Mouse (Mus musculus) Muller cell, postnatal 12 days (primary cell): ENCODE data around the gene R3hcc1l.

Experiments used
- DNase-seq: peaks from one replicate; pipeline ENCODE4 v3.0.0-alpha.2; 2015; ENCODE audit errors: inconsistent ontology term

The R3hcc1l gene

DNA sequence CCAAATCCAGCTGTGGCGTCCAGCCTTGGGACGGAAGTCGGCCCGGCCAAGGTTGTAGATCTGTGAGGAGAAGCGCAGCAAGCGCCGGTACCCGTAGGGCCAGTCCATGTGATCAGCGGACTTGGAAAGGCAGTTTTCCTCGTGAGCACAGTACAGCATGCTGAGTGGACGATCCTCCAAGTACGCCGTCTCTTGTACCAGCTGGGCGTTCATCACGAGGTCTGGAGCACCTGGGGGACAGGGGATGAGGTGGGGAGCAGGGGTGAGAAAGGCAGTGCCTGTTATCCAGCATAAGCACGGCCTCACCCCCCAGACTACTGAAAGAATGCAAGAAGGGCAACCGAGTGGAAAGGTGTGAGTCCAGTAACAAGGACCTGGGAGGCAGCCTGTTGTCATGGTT, 81.3 kb downstream of the R3hcc1l start:
- DNase-seq = no peak

DNA sequence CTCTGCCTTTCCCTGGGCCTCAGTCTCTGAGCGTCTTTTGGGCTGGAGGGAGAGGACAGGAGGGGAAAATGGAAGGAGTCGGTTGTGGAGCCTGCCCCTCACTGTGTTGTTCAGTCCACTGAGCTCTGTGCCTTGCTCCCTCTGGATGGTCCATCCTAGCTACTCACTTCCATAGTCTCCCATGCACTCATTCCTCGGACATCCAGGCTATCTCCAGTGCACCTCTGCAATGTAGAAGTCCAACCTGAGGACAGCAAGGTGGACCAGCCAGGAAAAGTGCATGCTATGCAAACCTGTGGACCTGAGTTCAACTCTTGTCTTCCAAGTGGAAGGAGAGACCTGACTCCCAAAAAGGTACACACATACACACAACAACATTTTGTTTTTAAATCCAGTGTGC, 82.0 kb downstream of the R3hcc1l start:
- DNase-seq = no peak

DNA sequence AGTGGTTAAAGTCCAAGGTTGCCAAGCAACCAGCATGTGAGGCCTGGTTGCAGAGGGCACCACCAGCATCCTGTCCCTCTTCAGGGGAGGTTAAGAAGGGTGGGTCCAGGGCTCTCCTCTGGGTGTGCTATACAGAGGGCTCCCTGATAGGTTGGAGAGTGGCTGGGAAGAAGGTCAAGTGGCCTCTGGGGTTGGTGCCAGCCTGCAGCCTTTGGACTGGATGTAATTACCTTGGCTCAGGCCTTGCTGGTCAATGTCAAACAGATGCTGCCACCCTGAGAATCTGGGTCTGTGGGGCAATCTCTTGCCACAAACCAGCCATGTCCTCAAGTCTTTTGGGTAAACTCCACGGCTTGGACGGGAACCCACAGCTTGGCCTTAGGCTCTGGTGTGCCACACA, 82.9 kb downstream of the R3hcc1l start:
- DNase-seq = no peak

DNA sequence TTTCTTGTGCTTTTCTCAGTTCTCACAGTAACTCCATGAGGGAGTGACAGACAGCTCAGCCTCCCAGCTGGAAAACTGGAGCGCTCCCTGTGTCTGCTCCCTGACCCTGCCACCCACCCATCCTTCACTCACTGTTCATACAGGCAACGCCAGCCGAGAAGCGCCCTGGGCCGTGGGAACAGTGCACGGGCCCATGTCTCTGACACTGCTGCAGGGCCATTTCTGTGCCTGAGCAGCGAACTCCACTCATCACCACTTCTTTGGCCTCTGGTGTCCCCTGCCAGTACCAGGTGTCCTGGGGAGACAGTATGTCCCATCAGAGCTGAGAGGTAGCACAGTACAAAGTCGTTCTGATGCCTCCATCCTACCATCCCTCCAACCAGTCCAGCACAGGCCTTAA, 83.5 kb downstream of the R3hcc1l start:
- no peak for DNase-seq

DNA sequence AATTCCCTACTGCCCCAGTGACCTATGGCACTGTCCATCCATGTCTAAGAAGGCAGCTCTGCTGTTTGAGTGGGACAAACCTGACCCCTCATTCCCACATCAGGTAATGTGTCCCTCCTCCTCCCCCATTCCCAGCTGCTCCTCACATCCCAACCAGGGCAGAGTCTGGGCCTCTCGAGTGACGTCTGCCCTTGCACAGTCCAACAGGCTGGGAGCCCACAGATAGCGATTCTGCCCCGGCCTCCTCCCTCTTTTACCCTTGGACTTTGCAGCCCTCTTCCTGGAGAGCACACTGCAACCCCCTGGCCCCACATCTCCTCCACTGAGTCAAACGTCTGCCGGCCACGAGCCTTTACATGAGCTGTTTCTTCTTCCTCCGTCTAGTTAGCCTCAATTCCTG, 84.0 kb downstream of the R3hcc1l start:
- no peak for DNase-seq

DNA sequence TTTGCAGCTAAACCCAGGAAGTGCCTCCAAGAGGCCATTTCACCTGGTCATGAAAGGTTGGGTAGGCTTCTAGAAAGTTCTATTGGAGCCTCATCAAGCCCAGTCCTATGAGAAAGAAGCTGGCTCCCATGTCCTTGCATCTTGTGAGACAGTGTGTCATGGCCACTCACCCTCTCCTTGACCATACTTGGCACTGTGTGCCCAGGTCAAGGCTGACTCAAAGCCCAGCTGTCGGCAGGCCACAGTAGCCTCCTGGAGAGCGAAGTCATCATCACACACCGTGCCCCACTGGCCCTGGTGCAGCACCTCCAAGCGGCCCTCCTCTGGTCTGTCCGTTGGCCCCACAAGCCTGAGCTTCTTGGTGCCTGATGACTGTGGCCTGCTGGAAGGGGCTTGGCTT, 89.5 kb downstream of the R3hcc1l start:
- DNase-seq = no peak

GRCm38 (mm10) chr19:42609716-42610115, 91.2 kb downstream of the R3hcc1l start:
- DNase-seq = no peak

DNA sequence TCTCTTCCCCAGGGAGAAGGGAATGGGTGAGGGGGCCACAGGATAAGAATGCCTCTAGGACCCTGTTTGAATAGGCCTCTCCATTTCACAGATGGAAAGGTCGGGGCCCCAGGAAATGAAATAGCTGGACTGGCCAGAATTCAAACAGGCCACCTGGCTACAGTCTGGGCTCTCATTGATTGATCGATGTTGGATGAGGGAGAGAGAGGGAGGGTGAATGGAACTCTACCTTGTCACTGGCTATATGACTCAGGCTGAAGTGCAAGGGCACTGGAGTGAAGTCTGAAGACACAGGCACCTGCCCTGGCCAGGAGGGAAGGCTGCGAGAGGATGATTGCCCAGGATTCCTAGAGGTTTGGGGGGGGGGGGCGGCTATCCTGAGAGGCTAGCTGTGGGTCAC, 93.2 kb downstream of the R3hcc1l start:
- no peak for DNase-seq

GRCm38 (mm10) chr19:42612654-42613053, 94.1 kb downstream of the R3hcc1l start, which contains the start of gene Loxl4:
Loxl4 (minus strand) TSS chr19:42612813.
- DNase-seq = peak; percentile 64

- no peak for DNase-seq
Measured at GRCm38 (mm10) chr19:42613116-42613515, 94.6 kb downstream of the R3hcc1l start.

- DNase-seq = peak; percentile 35
Measured at GRCm38 (mm10) chr19:42613647-42614225, 95.2 kb downstream of the R3hcc1l start.

GRCm38 (mm10) chr19:42628068-42628467, 109.5 kb downstream of the R3hcc1l start:
- no peak for DNase-seq

GRCm38 (mm10) chr19:42631541-42631961, 113.0 kb downstream of the R3hcc1l start:
- peak; percentile 52 for DNase-seq

DNA sequence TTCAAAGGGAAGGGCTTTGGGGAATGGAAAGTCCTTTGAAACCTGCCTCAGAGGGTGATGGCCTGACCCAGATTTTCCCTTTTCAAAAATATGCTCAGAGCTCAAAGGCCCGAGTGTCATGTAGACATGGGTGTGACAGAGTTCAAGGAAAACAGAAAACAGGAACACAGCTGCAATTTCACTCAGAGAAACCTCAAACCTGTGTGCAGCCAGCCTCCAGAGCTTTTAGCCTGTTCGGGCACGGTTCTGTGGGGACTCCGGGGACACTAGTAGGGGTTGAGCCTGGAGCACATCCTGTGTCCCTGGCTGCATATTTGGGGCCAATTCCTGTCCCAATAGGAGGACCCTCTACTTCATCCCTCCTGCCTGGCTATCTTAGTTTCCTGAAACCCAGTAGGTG, 113.7 kb downstream of the R3hcc1l start:
- DNase-seq = no peak

DNA sequence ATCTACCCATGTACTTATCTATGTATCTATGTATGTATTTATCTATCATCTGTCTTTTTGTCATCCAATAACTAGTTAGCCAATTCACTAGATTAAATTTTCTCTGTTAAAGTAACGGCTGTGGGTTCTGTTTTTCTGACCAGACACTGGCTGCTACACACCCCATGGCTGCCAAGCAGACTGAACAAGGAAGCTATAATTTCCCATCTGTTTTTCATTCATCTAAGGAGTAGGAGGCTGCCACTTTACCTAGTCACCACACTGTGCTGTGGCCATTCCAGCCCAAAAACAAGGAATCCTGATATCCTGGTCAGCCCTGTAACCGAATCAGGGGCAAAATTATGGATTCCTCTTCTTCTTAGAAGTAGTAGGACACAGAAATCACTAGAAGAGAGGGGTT, 115.1 kb downstream of the R3hcc1l start:
- no peak for DNase-seq

DNA sequence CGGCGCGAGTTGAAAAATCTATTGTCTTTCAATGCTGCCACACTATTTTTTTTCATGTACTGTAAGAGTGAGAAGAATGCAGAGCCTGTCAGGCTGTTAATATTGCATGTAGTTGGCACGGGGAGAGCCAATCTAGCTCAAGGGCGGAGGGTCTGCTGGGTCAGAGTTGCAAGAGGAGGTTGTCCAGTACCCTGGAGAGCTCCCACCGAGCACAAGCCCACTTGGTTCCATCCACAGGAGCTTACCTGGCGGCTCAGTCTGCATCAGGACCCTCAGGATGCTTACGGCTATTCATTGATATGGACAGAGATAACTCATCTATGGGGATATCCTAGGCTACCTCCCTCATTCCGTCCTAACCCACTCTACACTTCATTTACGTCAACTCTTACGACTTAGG, 118.1 kb downstream of the R3hcc1l start:
- DNase-seq = no peak

GRCm38 (mm10) chr19:42638604-42639481, 120.3 kb downstream of the R3hcc1l start:
- no peak for DNase-seq

GRCm38 (mm10) chr19:42639544-42639943, 121.0 kb downstream of the R3hcc1l start:
- DNase-seq = no peak

DNA sequence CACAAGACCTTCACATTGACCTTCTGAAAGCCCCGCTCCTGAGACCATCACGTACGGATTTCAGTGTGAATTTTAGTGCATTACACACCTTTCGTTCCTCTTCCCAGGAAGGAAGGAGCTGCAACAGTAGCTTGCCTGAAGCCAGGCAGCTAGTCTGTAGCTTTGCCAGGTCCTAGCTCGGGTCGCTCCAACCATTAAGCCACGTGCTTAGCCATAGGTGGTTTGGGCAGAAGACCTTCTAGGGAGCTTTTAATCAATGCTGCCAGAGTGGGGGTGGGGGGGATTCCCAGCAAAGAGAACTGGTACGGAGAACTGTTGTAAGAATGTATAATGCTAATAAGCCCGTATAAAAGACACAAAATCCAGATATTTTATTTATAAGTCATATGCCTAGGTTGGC, 121.7 kb downstream of the R3hcc1l start:
- DNase-seq = no peak
